Mouse (Mus musculus) limb, embryonic 14.5 days (tissue): ENCODE measurements around the gene Sema5a. TPM values are rescaled to one million over a fixed set of nuclear protein-coding genes. Genes with fewer than 3 reads are reported as not detected.

Experiments used
- ATAC-seq: fragments of 200-750 bp; cut with Nextera tagmentation; 2 replicates; pipeline ENCODE4 v1.8.0; 2017; ENCODE audit warnings: low read depth, moderate number of reproducible peaks, moderate TSS enrichment; ENCODE audit not compliant: low FRiP score
- DNase-seq: peaks from one replicate; pipeline ENCODE4 v3.0.0-alpha.2; 2015; ENCODE audit warnings: low spot score
- H3K27ac ChIP-seq: fragments of 300-500 bp; sonication (generic); replicated peaks from 2 replicates; pipeline ENCODE4 v1.5.1; 2014; ENCODE audit warnings: low read depth, mild to moderate bottlenecking, low read length, moderate library complexity, mixed read lengths
- H3K27me3 ChIP-seq: fragments of 300-500 bp; sonication (generic); 2 replicates; pipeline ENCODE4 v1.6.1; 2014; ENCODE audit warnings: low read length, mixed read lengths; ENCODE audit not compliant: control insufficient read depth, insufficient read depth
- H3K36me3 ChIP-seq: fragments of 300-500 bp; sonication (generic); 2 replicates; pipeline ENCODE4 v1.6.1; 2014; ENCODE audit warnings: mild to moderate bottlenecking, low read length, moderate library complexity, mixed read lengths; ENCODE audit not compliant: control insufficient read depth, insufficient read depth
- H3K4me1 ChIP-seq: fragments of 300-500 bp; sonication (generic); 2 replicates; pipeline ENCODE4 v1.6.1; 2014; ENCODE audit warnings: antibody characterized with exemption, low read length, mixed read lengths; ENCODE audit not compliant: control insufficient read depth, insufficient read depth
- H3K4me2 ChIP-seq: fragments of 300-500 bp; sonication (generic); replicated peaks from 2 replicates; pipeline ENCODE4 v1.6.1; 2014; ENCODE audit warnings: low read depth, mild to moderate bottlenecking, low read length, moderate library complexity; ENCODE audit not compliant: severe bottlenecking
- H3K4me3 ChIP-seq: fragments of 300-500 bp; sonication (generic); replicated peaks from 2 replicates; pipeline ENCODE4 v1.5.1; 2014; ENCODE audit warnings: low read length
- H3K9ac ChIP-seq: fragments of 300-500 bp; sonication (generic); 2 replicates; pipeline ENCODE4 v1.6.1; 2014; ENCODE audit warnings: mild to moderate bottlenecking, low read depth, low read length, moderate library complexity; ENCODE audit not compliant: severe bottlenecking
- H3K9me3 ChIP-seq: fragments of 300-500 bp; sonication (generic); 2 replicates; pipeline ENCODE4 v1.6.1; 2016; ENCODE audit warnings: low read length; ENCODE audit not compliant: control insufficient read depth
- POLR2A ChIP-seq: fragments of 200-500 bp; IDR thresholded peaks from 2 replicates; pipeline ENCODE4 v1.8.0; 2012; ENCODE audit warnings: inconsistent platforms, mild to moderate bottlenecking, moderate library complexity, borderline replicate concordance; ENCODE audit not compliant: insufficient read depth, insufficient read length; ENCODE audit errors: extremely low read depth
- WGBS: fragments of 180-500 bp; shearing (Covaris S2); extraction: QIAGEN DNeasy Blood & Tissue Kit; methylation state at CpG from one replicate; pipeline ENCODE4 v1.1.7; 2014; 5-methylcytosine and 5-hydroxymethylcytosine counted together
- polyA plus RNA-seq, 2 experiments: library from polyadenylated mRNA; depleted of rRNA in 1 of 2; stranded (reverse) in 1 of 2; unstranded in 1 of 2; fragments of >200 nt; fragmentation: Nextera tagmentation in 1 of 2; extraction: Ambion mirVana in 1 of 2; gene quantifications; 2 replicates each; pipeline versions ENCODE4 v1.2.1 to v1.2.3; 2012 to 2014

Sema5a gene
- polyA plus RNA-seq, 2 experiments = 33.0 to 36.6 TPM

DNA sequence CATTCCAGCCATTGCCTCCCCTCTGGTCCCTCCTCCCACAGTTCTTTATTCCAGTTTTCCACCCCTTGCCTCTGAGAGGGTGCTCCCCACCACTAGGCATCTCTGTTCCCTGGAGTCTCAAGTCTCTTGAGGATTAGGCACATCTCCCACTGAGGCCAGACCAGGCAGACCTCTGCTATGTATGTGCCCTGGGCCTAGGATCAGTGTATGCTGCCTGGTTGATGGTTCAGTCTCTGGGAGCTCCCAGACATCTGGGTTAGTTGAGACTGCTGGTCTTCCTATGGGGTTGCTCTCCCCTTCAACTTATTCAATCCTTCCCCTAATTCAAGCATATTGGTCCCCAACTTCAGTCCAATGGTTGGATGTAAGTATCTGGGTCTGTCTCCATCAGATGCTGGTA, 189.7 kb downstream of the Sema5a start:
- DNase-seq (no peak), ATAC-seq (no peak)
- Histone ChIP-seq H3K9me3 (no peaks in the 10 kb centered on the region), H3K4me3 (no peak overlapping the region), H3K9ac (no peak overlapping the region), H3K27ac (no peak overlapping the region), H3K36me3 (no peaks in the 10 kb centered on the region), H3K4me1 (peaks cover 19% of the 10 kb centered on the region), H3K4me2 (no peak overlapping the region), H3K27me3 (no peaks in the 10 kb centered on the region)
- no peak for TF ChIP-seq POLR2A

DNA sequence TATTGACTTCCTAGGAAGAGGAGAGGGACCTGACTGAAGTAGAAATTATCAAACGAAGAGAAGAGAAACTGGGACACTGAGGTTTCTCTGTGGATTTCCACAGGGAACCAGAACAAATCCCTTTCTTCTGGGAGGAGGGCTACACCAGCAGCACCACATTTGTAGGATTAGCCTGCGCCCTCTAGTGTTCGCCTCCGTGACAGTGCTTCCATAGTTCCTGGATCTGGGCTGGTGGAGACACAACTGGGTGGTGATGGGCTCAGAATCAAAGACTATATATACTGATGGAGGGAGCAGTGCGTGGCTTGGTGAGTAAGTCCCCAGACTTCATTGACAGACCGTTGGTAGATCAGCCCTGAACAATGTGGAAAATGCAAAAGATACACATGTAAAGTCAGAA, 193.0 kb downstream of the Sema5a start:
- DNase-seq = peak; percentile 68
- H3K36me3 ChIP-seq = no peaks in the 10 kb centered on the region
- peak; percentile 37; the same call in 1 of the 2 replicates for ATAC-seq
- H3K4me1 ChIP-seq = peaks cover 13% of the 10 kb centered on the region
- H3K27ac ChIP-seq = no peak overlapping the region
- no peaks in the 10 kb centered on the region for H3K27me3 ChIP-seq
- no peaks in the 10 kb centered on the region for H3K9me3 ChIP-seq
- no peak overlapping the region for H3K4me2 ChIP-seq
- no peak overlapping the region for H3K9ac ChIP-seq
- no peak for TF ChIP-seq POLR2A
- WGBS = 26% methylated on average over 6 of the region's 6 CpGs
- H3K4me3 ChIP-seq = no peak overlapping the region

DNA sequence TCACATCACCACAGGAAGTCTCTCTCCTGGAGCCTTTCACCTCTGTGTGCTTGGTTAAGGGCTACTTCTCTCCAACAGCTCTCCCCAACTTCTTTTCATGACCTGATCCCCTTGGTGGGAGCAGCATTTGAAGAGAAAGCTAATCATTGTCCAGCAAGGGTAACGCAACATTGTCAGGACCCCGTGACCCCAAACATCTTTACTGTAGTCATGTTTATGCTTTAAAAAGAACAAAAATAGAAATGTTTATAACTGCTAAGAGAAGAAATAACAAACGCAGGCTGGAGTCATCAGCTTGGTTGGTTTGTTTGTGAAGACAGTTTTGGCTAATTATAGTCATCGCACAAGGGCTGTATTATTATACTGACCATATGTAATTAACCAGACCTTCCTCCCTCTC, 198.1 kb downstream of the Sema5a start:
- no peak overlapping the region for H3K27ac ChIP-seq
- no peak overlapping the region for H3K4me3 ChIP-seq
- TF ChIP-seq POLR2A = no peak
- no peaks in the 10 kb centered on the region for H3K36me3 ChIP-seq
- peaks cover 17% of the 10 kb centered on the region for H3K4me1 ChIP-seq
- H3K9me3 ChIP-seq = no peaks in the 10 kb centered on the region
- no peak overlapping the region for H3K4me2 ChIP-seq
- no peak overlapping the region for H3K9ac ChIP-seq
- DNase-seq = no peak
- no peaks in the 10 kb centered on the region for H3K27me3 ChIP-seq
- no peak for ATAC-seq
- 71% methylated on average over 4 of the region's 4 CpGs for WGBS

DNA sequence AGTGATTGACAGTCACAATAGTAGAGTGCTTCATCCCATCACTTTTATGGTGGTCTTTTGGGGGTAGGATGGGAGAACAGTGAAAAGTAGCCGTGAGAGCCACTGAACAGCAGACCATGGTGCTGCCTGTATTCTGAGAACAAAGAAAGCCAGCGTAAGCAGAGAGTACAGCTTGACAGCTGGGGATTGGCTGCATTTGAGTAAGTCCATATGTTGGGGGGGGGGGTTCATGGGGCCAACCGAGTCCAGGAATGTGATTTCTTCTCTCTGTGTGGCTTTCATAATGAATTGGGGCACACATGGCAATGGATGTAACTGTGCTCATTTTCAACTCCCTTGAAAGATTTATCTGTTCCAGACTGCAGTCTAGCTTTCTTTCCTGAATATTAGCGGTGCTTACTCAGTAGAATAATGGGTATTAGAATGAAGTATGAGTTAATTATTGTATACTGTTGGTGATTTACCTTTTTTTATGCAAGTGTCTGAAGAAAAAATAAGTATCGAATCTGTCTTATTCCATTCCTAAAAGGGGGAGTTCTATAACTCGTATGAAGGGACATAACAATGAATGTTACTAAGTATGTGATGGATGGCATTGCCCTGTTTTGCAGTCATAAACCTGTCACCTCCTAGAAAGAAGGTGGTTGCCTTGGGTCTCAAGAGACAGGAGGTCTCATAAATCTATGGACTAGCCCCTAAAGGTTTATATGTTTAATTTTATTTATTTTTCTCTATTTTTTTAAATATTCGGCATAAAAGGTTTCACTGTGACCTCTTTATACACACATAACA, 203.1 kb downstream of the Sema5a start:
- Histone ChIP-seq H3K9ac (no peak overlapping the region), H3K36me3 (no peaks in the 10 kb centered on the region), H3K4me1 (peaks cover 15% of the 10 kb centered on the region), H3K4me2 (no peak overlapping the region), H3K9me3 (no peaks in the 10 kb centered on the region), H3K4me3 (no peak overlapping the region), H3K27ac (peak overlapping the region; percentile 73), H3K27me3 (no peaks in the 10 kb centered on the region)
- no peak for TF ChIP-seq POLR2A
- peak; percentile 33 for DNase-seq
- 25% methylated on average over 7 of the region's 7 CpGs for WGBS
- ATAC-seq = peak; percentile 57; the same call in 1 of the 2 replicates

DNA sequence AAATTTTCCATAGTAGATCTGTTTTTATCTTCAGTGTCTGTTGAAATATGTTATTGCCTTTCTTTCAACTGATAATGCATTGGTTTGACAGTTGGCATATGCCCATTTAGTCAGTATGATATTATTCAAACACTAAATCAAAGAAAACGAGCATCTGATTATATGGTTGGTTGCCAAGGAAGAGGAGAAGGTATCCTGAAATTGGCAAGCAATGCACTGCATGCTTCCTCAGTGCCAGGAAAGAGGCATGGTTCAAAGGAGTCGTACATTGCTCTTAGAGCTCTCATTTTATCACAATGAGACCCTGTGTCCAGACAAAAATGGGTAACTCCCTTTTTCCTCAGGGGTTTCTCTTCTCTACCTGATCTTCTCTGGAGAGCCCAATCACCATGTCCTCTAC, 214.4 kb downstream of the Sema5a start:
- Histone ChIP-seq H3K4me3 (no peak overlapping the region), H3K4me1 (peaks cover 4% of the 10 kb centered on the region), H3K9ac (no peak overlapping the region), H3K4me2 (no peak overlapping the region), H3K9me3 (no peaks in the 10 kb centered on the region), H3K27ac (no peak overlapping the region), H3K36me3 (no peaks in the 10 kb centered on the region), H3K27me3 (no peaks in the 10 kb centered on the region)
- DNase-seq (no peak), ATAC-seq (no peak)
- 61% methylated on average over 2 of the region's 2 CpGs for WGBS
- TF ChIP-seq POLR2A = no peak
